Mouse (Mus musculus) cerebellum, adult 2 months (tissue): Measurements from ENCODE around the gene Ipcef1. TPM values are rescaled to one million over a fixed set of nuclear protein-coding genes. Genes with fewer than 3 reads are reported as not detected.
A peak's percentile ranks its signal among the peaks of the same experiment; 100 is the strongest.

Experiments
- DNase-seq, 2 experiments: peaks; one replicate each; pipeline ENCODE4 v3.0.0; 2021
- H3K27ac ChIP-seq: fragments of 200-500 bp; 2 replicates; pipeline ENCODE4 v1.5.1; 2012; ENCODE audit warnings: low read length, control low read depth, inconsistent platforms; ENCODE audit not compliant: insufficient read depth
- H3K27me3 ChIP-seq: fragments of 200-500 bp; 2 replicates; pipeline ENCODE4 v1.6.1; 2012; ENCODE audit warnings: inconsistent platforms, mild to moderate bottlenecking, low read length, moderate library complexity; ENCODE audit not compliant: control insufficient read depth, insufficient read depth
- H3K4me1 ChIP-seq: fragments of 200-500 bp; 2 replicates; pipeline ENCODE4 v1.6.1; 2011; ENCODE audit warnings: low read length; ENCODE audit not compliant: control insufficient read depth, insufficient read depth
- H3K4me3 ChIP-seq: fragments of 200-500 bp; replicated peaks from 2 replicates; pipeline ENCODE3; 2011; ENCODE audit warnings: mild to moderate bottlenecking, low read depth, low read length, control low read depth; ENCODE audit not compliant: insufficient read depth
- CTCF ChIP-seq: fragments of 200-500 bp; IDR thresholded peaks from 2 replicates; pipeline ENCODE4 v1.5.1; 2011; ENCODE audit warnings: low read depth, mild to moderate bottlenecking, control low read depth, low read length, moderate library complexity, borderline replicate concordance; ENCODE audit not compliant: insufficient read depth
- POLR2A ChIP-seq: fragments of 200-500 bp; IDR thresholded peaks from 2 replicates; pipeline ENCODE4 v1.6.1; 2011; ENCODE audit warnings: low read length, control low read depth, borderline replicate concordance; ENCODE audit not compliant: insufficient read depth
- WGBS: fragments of 180-500 bp; shearing (Covaris S2); methylation state at CpG from one replicate; pipeline ENCODE4 v1.1.7; 2018; 5-methylcytosine and 5-hydroxymethylcytosine counted together
- polyA plus RNA-seq: library from polyadenylated mRNA; depleted of rRNA; stranded (reverse); fragments of >200 nt; gene quantifications from 2 replicates; pipeline ENCODE4 v1.2.3, GENCODE M21; 2012

The Ipcef1 gene
- polyA plus RNA-seq, 1 experiment = 22.5 TPM

DNA sequence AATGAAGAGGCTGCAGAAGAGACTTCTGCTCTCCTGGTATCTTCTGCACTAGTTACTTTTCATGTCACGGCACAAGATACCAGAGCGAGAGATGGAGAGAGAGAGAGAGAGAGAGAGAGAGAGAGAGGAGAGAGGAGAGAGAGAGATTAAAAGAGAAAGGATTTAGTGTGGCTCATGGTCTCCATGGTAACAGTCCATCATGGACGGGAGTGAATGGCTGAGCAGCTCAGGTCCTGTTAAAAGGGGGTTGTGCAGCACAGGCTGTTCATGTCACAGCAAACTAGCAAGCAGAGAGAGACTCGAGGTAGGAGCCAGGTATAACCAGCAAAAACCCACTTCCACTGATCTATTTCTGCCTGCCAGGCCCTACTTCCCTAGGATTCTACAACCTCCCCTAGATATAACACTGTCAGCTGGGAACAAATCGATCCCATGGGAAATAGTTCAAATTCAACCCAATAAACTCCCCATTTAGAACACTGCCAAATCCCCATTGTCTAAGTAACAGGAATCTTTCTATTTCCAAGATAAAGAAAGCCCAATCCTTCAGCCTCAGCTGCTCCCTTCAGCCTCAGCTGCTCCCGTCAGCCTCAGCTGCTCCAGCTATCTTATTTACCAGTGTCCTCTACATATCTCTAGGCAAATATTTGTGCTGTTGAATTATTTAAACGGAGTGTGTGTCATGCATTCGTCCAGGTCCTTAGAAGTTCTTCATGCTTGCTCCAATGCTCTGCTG lies 18.0 kb upstream of the Ipcef1 start:
- Histone ChIP-seq H3K4me1 (peaks cover 6% of the 10 kb centered on the region), H3K4me3 (no peak overlapping the region), H3K27me3 (no peaks in the 10 kb centered on the region), H3K27ac (no peak overlapping the region)
- DNase-seq = no peak
- WGBS = 81% methylated on average over 8 of the region's 8 CpGs
- TF ChIP-seq POLR2A = no peak
- TF ChIP-seq CTCF = no peak

DNA sequence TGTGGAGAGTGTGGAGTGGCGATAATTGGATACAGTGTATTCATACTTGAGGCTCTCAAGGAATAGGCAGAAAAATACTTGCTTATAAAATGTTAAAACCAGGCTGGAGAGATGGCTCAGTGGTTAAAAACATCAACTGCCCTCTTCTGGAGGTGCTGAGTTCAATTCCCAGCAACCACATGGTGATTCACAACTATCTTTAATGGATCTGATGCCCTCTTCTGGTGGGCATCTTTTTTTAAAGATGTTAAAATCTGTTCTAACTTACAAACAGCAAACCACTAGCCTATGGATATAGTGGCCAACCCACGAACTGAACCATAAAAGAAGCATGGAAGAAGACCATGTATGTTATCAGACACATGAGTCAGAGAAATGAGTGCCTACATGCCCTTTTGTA lies 16.8 kb upstream of the Ipcef1 start:
- Histone ChIP-seq H3K4me1 (no peaks in the 10 kb centered on the region), H3K27ac (no peak overlapping the region), H3K4me3 (no peak overlapping the region), H3K27me3 (no peaks in the 10 kb centered on the region)
- DNase-seq = no peak
- TF ChIP-seq CTCF (no peak), POLR2A (no peak)
- WGBS = 92% methylated on average over 2 of the region's 2 CpGs

DNA sequence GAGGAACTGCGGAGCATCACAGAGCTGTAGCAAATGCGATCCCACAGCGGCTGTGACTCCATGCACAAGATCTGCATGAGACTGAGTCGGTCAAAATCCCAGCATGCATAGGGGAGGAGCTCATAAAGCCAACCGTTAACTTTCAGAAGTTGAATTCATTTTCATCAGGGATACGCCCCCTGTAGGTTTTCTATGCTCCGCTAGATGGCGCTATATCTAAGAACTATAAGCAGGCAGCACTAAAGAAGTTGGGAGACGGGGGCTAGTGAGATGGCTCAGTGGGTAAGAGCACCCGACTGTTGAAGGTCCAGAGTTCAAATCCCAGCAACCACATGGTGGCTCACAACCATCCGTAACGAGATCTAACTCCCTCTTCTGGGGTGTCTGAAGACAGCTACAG lies 16.3 kb upstream of the Ipcef1 start:
- H3K27me3 ChIP-seq = no peaks in the 10 kb centered on the region
- TF ChIP-seq CTCF (peak; percentile 19; the same call in 1 of the 2 replicates), POLR2A (no peak)
- peaks cover 3% of the 10 kb centered on the region; the same call in 1 of the 2 replicates for H3K4me1 ChIP-seq
- DNase-seq = no peak
- no peak overlapping the region for H3K27ac ChIP-seq
- 69% methylated on average over 12 of the region's 12 CpGs for WGBS
- H3K4me3 ChIP-seq = no peak overlapping the region

DNA sequence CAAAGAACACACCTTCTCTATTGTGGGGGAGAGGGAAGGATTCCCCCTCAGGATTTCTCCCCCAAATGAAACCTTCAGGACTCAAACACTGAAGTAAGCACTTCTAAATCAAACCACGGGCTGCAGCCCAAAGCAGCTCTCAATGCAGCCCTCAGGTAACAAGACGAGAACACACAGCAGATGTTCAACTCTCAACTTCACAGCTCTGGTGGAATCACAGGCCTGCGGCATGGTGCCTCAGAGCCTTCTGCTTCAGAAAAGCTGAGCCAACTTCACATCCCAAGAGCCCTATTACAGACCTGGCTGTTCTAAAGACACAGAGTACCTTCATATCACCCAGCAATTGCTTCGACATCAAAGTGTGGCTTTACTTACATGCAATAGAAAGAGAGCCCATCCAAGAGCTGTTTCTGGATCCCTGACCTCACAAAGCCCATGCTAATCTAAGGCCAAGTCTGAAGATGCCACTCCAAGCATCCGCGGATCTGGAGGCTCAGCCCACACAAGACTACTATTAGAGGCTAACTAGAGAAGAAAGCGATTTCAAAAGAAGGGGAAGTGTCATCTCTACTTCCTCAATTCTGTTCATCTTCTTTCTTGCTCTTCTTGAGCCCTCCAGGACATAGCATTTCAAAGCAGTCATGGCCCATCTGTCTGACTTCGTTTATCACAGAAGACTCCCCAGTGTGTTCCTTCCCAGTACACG lies 11.6 kb upstream of the Ipcef1 start:
- peaks cover 3% of the 10 kb centered on the region; the same call in 1 of the 2 replicates for H3K4me1 ChIP-seq
- H3K27ac ChIP-seq = no peak overlapping the region
- WGBS = 45% methylated on average over 9 of the region's 9 CpGs
- no peak overlapping the region for H3K4me3 ChIP-seq
- no peaks in the 10 kb centered on the region for H3K27me3 ChIP-seq
- no peak for TF ChIP-seq CTCF
- no peak for TF ChIP-seq POLR2A
- no peak for DNase-seq

DNA sequence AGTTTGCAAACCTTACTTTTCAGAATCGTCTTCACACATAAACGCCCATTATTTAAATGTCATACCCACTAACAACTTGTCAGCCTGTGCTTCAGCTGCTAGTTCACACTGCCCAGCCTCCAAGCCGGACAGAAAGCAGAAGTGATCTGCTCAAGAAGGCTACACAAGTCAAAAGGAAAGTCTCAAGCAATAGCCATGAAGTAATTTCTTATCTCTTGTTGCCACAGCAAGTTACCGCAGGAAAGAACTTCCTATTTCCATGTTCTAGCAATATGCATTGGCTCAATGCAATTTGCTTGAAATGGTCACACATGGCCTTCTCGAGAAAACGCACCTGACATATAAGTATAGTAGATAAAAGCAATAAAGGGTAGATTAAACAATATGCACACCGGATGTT lies 10.7 kb upstream of the Ipcef1 start:
- H3K4me3 ChIP-seq = no peak overlapping the region
- WGBS = 90% methylated on average over 7 of the region's 7 CpGs
- H3K4me1 ChIP-seq = peaks cover 3% of the 10 kb centered on the region; the same call in 1 of the 2 replicates
- no peaks in the 10 kb centered on the region for H3K27me3 ChIP-seq
- no peak for DNase-seq
- H3K27ac ChIP-seq = no peak overlapping the region
- no peak for TF ChIP-seq CTCF
- no peak for TF ChIP-seq POLR2A

DNA sequence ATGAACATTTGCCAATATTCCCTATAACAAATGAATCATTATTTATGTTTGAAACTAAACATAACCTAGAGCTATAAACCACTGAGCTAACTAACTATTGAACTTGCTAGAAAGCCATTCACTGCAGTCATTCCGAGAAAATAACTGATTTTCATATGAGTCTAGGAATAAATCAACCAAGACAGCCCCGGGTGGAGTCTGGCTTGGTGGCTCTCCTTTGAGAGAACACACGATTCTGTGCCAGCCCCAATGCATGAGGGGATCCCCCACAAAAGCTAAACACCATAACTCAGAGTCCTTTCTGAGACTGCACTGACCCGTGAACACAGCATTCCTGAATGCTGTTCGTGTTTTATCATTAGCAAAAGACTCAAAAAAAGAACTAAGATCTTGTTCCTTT lies 8.0 kb upstream of the Ipcef1 start:
- no peak overlapping the region for H3K27ac ChIP-seq
- 63% methylated on average over 5 of the region's 5 CpGs for WGBS
- DNase-seq = no peak
- TF ChIP-seq POLR2A = no peak
- TF ChIP-seq CTCF = no peak
- no peaks in the 10 kb centered on the region for H3K27me3 ChIP-seq
- H3K4me1 ChIP-seq = peaks cover 3% of the 10 kb centered on the region; the same call in 1 of the 2 replicates
- no peak overlapping the region for H3K4me3 ChIP-seq

DNA sequence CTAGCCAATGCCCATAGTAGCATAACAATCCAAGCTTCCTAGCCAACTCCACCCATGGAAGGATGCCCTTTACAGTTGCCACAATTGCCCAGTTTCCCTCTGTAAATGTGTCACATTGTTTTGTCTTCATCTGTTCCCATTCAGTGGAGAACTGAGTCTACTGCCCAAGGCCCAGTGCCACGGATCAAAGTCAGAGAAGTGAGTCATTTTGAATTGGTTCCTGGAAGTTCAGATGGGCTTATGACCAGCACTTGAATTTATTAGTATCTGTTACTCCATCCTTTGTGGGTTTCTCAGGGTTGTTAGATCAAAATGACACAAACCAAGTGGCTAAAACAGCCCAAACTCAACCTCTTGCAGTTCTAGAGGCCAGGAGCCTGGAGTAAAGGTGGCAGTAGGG lies 5.3 kb upstream of the Ipcef1 start:
- 36% methylated on average over 1 of the region's 1 CpGs for WGBS
- no peaks in the 10 kb centered on the region for H3K27me3 ChIP-seq
- no peak for DNase-seq

More for the DNA sequence above, 5.3 kb upstream of the Ipcef1 start:
- no peaks in the 10 kb centered on the region for H3K4me1 ChIP-seq
- TF ChIP-seq POLR2A = no peak
- TF ChIP-seq CTCF = no peak
- H3K4me3 ChIP-seq = no peak overlapping the region
- H3K27ac ChIP-seq = no peak overlapping the region
